Mouse (Mus musculus) testis, adult 2 months (tissue): ENCODE measurements around the gene Gm5269. TPM values are rescaled to one million over a fixed set of nuclear protein-coding genes. Genes with fewer than 3 reads are reported as not detected.

ENCODE experiments used
- H3K27ac ChIP-seq: fragments of 200-500 bp; 2 replicates; pipeline ENCODE4 v1.5.1; 2012; ENCODE audit warnings: low read depth, low read length; ENCODE audit not compliant: control insufficient read depth, insufficient read depth
- H3K27me3 ChIP-seq: fragments of 200-500 bp; 2 replicates; pipeline ENCODE4 v1.6.1; 2012; ENCODE audit warnings: mild to moderate bottlenecking, low read length, moderate library complexity; ENCODE audit not compliant: control insufficient read depth, insufficient read depth
- H3K36me3 ChIP-seq: fragments of 200-500 bp; 2 replicates; pipeline ENCODE4 v1.6.1; 2012; ENCODE audit warnings: mild to moderate bottlenecking, low read length; ENCODE audit not compliant: control insufficient read depth, insufficient read depth
- H3K4me1 ChIP-seq: fragments of 200-500 bp; 2 replicates; pipeline ENCODE4 v1.6.1; 2012; ENCODE audit warnings: low read length; ENCODE audit not compliant: control insufficient read depth, insufficient read depth
- H3K4me3 ChIP-seq: fragments of 200-500 bp; 2 replicates; pipeline ENCODE4 v1.5.1; 2012; ENCODE audit warnings: low read depth, mild to moderate bottlenecking, low read length, moderate library complexity, mixed read lengths; ENCODE audit not compliant: control insufficient read depth
- CTCF ChIP-seq: fragments of 200-500 bp; IDR thresholded peaks from 2 replicates; pipeline ENCODE4 v1.5.1; 2012; ENCODE audit warnings: low read depth, mild to moderate bottlenecking, inconsistent platforms, low read length, moderate library complexity; ENCODE audit not compliant: control insufficient read depth, insufficient read depth, insufficient replicate concordance
- POLR2A ChIP-seq: fragments of 200-500 bp; IDR thresholded peaks from 2 replicates; pipeline ENCODE4 v1.6.1; 2012; ENCODE audit warnings: low read depth, mild to moderate bottlenecking, inconsistent platforms, low read length, moderate library complexity; ENCODE audit not compliant: control insufficient read depth
- polyA plus RNA-seq: library from polyadenylated mRNA; depleted of rRNA; stranded (reverse); fragments of >200 nt; gene quantifications from 2 replicates; pipeline ENCODE4 v1.2.3, GENCODE M21; 2012

The Gm5269 gene
- polyA plus RNA-seq, 1 experiment = not detected

- H3K27ac ChIP-seq = no peak overlapping the region
- no peak for TF ChIP-seq POLR2A
- no peak for TF ChIP-seq CTCF
- no peaks in the 10 kb centered on the region for H3K27me3 ChIP-seq
- H3K36me3 ChIP-seq = no peaks in the 10 kb centered on the region
- no peak overlapping the region for H3K4me3 ChIP-seq
- no peaks in the 10 kb centered on the region for H3K4me1 ChIP-seq
Measured at GRCm38 (mm10) chr1:45877463-45877862, 12.6 kb downstream of the Gm5269 start.

GRCm38 (mm10) chr1:45876450-45877198 is 13.4 kb downstream of the Gm5269 start:
- Histone ChIP-seq H3K4me1 (no peaks in the 10 kb centered on the region), H3K4me3 (no peak overlapping the region), H3K27me3 (no peaks in the 10 kb centered on the region), H3K27ac (no peak overlapping the region), H3K36me3 (no peaks in the 10 kb centered on the region)
- no peak for TF ChIP-seq CTCF
- TF ChIP-seq POLR2A = no peak

GRCm38 (mm10) chr1:45875640-45876039 is 14.4 kb downstream of the Gm5269 start:
- Histone ChIP-seq H3K36me3 (no peaks in the 10 kb centered on the region), H3K4me1 (no peaks in the 10 kb centered on the region), H3K27me3 (no peaks in the 10 kb centered on the region), H3K27ac (no peak overlapping the region), H3K4me3 (no peak overlapping the region)
- TF ChIP-seq POLR2A (no peak), CTCF (no peak)

- no peak for TF ChIP-seq POLR2A
- TF ChIP-seq CTCF = no peak
- Histone ChIP-seq H3K36me3 (no peaks in the 10 kb centered on the region), H3K4me3 (no peak overlapping the region), H3K27me3 (no peaks in the 10 kb centered on the region), H3K27ac (no peak overlapping the region), H3K4me1 (no peaks in the 10 kb centered on the region)
Measured at GRCm38 (mm10) chr1:45873250-45873649, 16.8 kb downstream of the Gm5269 start.

- Histone ChIP-seq H3K27me3 (no peaks in the 10 kb centered on the region), H3K4me3 (no peak overlapping the region), H3K27ac (no peak overlapping the region), H3K36me3 (no peaks in the 10 kb centered on the region), H3K4me1 (no peaks in the 10 kb centered on the region)
- no peak for TF ChIP-seq POLR2A
- TF ChIP-seq CTCF = no peak
Measured at GRCm38 (mm10) chr1:45868479-45869137, 21.5 kb downstream of the Gm5269 start.

GRCm38 (mm10) chr1:45868050-45868449 is 22.0 kb downstream of the Gm5269 start:
- H3K4me3 ChIP-seq = no peak overlapping the region
- no peak overlapping the region for H3K27ac ChIP-seq
- no peaks in the 10 kb centered on the region for H3K36me3 ChIP-seq
- H3K27me3 ChIP-seq = no peaks in the 10 kb centered on the region
- TF ChIP-seq POLR2A (no peak), CTCF (no peak)
- no peaks in the 10 kb centered on the region for H3K4me1 ChIP-seq

- Histone ChIP-seq H3K27me3 (no peaks in the 10 kb centered on the region), H3K4me1 (no peaks in the 10 kb centered on the region), H3K27ac (no peak overlapping the region), H3K36me3 (no peaks in the 10 kb centered on the region), H3K4me3 (no peak overlapping the region)
- no peak for TF ChIP-seq POLR2A
Measured at GRCm38 (mm10) chr1:45866288-45867018, 23.6 kb downstream of the Gm5269 start.
